Mouse (Mus musculus) hindbrain, embryonic 14.5 days (tissue): ENCODE measurements at regions not wholly inside any gene's neighbourhood (a gene's known extent, or its start where the extent isn't known, plus 50 kb on each side); places are given as distances from the start of the nearest gene placed in this dataset.

Experiments
- ATAC-seq: fragments of 200-750 bp; cut with Nextera tagmentation; 2 replicates; pipeline ENCODE4 v1.8.0; 2017; ENCODE audit warnings: moderate number of reproducible peaks, mild to moderate bottlenecking, moderate TSS enrichment, moderate library complexity; ENCODE audit not compliant: low FRiP score
- DNase-seq: peaks from one replicate; pipeline ENCODE4 v3.0.0-alpha.2; 2015; ENCODE audit warnings: low spot score
- H3K27ac ChIP-seq: fragments of 300-500 bp; sonication (generic); 2 replicates; pipeline ENCODE4 v1.5.1; 2014; ENCODE audit warnings: mild to moderate bottlenecking, moderate library complexity
- H3K27me3 ChIP-seq: fragments of 300-500 bp; sonication (generic); 2 replicates; pipeline ENCODE4 v1.6.1; 2014; ENCODE audit warnings: mild to moderate bottlenecking, low read length, mixed read lengths; ENCODE audit not compliant: control insufficient read depth, insufficient read depth
- H3K36me3 ChIP-seq: fragments of 300-500 bp; sonication (generic); replicated peaks from 2 replicates; pipeline ENCODE4 v1.6.1; 2014; ENCODE audit not compliant: control insufficient read depth, insufficient read depth
- H3K4me1 ChIP-seq: fragments of 300-500 bp; sonication (generic); replicated peaks from 2 replicates; pipeline ENCODE4 v1.6.1; 2014; ENCODE audit warnings: antibody characterized with exemption, low read length, mixed read lengths; ENCODE audit not compliant: control insufficient read depth, insufficient read depth
- H3K4me2 ChIP-seq: fragments of 300-500 bp; sonication (generic); replicated peaks from 2 replicates; pipeline ENCODE4 v1.6.1; 2014; ENCODE audit warnings: mild to moderate bottlenecking, moderate library complexity
- H3K4me3 ChIP-seq: fragments of 300-500 bp; sonication (generic); replicated peaks from 2 replicates; pipeline ENCODE4 v1.5.1; 2014; ENCODE audit warnings: mild to moderate bottlenecking, low read length
- H3K9ac ChIP-seq: fragments of 300-500 bp; sonication (generic); 2 replicates; pipeline ENCODE4 v1.6.1; 2014
- H3K9me3 ChIP-seq: fragments of 300-500 bp; sonication (generic); 2 replicates; pipeline ENCODE4 v1.6.1; 2016; ENCODE audit warnings: low read length; ENCODE audit not compliant: control insufficient read depth
- WGBS: fragments of 180-500 bp; shearing (Covaris S2); extraction: QIAGEN DNeasy Blood & Tissue Kit; methylation state at CpG from one replicate; pipeline ENCODE4 v1.1.7; 2014; 5-methylcytosine and 5-hydroxymethylcytosine counted together

- peak; percentile 58 for DNase-seq
Measured at GRCm38 (mm10) chr12:106128944-106129724, 119.1 kb downstream of the Vrk1 start.

GRCm38 (mm10) chr12:106130071-106130676 lies 120.1 kb downstream of the Vrk1 start:
- Histone ChIP-seq H3K27me3 (no peaks in the 10 kb centered on the region), H3K9ac (0 out of 2 replicates have a peak overlapping the region, but pooled peaks have one; percentile 16), H3K9me3 (no peaks in the 10 kb centered on the region), H3K4me2 (no peak overlapping the region), H3K27ac (peak overlapping the region; percentile 85), H3K4me3 (no peak overlapping the region), H3K36me3 (no peaks in the 10 kb centered on the region), H3K4me1 (peaks cover 23% of the 10 kb centered on the region)
- DNase-seq (no peak), ATAC-seq (peak; percentile 54; the same call in 1 of the 2 replicates)
- WGBS = 61% methylated on average over 11 of the region's 11 CpGs

More at GRCm38 (mm10) chr12:106128944-106129724, 119.1 kb downstream of the Vrk1 start:
- no peaks in the 10 kb centered on the region for H3K36me3 ChIP-seq
- peaks cover 23% of the 10 kb centered on the region for H3K4me1 ChIP-seq
- H3K27ac ChIP-seq = peak overlapping the region; percentile 85
- H3K9ac ChIP-seq = no peak overlapping the region
- ATAC-seq = peak; percentile 61
- H3K9me3 ChIP-seq = no peaks in the 10 kb centered on the region
- WGBS = 54% methylated on average over 23 of the region's 23 CpGs
- H3K4me2 ChIP-seq = no peak overlapping the region
- no peaks in the 10 kb centered on the region for H3K27me3 ChIP-seq
- no peak overlapping the region for H3K4me3 ChIP-seq

GRCm38 (mm10) chr12:106132715-106133114 lies 122.7 kb downstream of the Vrk1 start:
- peaks cover 23% of the 10 kb centered on the region for H3K4me1 ChIP-seq
- no peak overlapping the region for H3K9ac ChIP-seq
- no peaks in the 10 kb centered on the region for H3K27me3 ChIP-seq
- 92% methylated on average over 8 of the region's 8 CpGs for WGBS
- no peaks in the 10 kb centered on the region for H3K9me3 ChIP-seq
- no peak overlapping the region for H3K4me3 ChIP-seq
- H3K4me2 ChIP-seq = no peak overlapping the region
- H3K36me3 ChIP-seq = no peaks in the 10 kb centered on the region
- ATAC-seq = no peak
- no peak overlapping the region for H3K27ac ChIP-seq
- DNase-seq = no peak

GRCm38 (mm10) chr12:106138466-106138865 lies 128.4 kb downstream of the Vrk1 start:
- DNase-seq = no peak
- 85% methylated on average over 15 of the region's 15 CpGs for WGBS

GRCm38 (mm10) chr12:106139491-106139890 lies 129.5 kb downstream of the Vrk1 start:
- WGBS = 46% methylated on average over 11 of the region's 11 CpGs
- Histone ChIP-seq H3K4me1 (peaks cover 13% of the 10 kb centered on the region; the same call in 1 of the 2 replicates), H3K9me3 (no peaks in the 10 kb centered on the region), H3K4me2 (no peak overlapping the region), H3K9ac (no peak overlapping the region), H3K36me3 (no peaks in the 10 kb centered on the region), H3K27me3 (no peaks in the 10 kb centered on the region), H3K27ac (peak overlapping the region; percentile 33), H3K4me3 (no peak overlapping the region)
- ATAC-seq = no peak
- no peak for DNase-seq

More at GRCm38 (mm10) chr12:106138466-106138865, 128.4 kb downstream of the Vrk1 start:
- no peak for ATAC-seq
- Histone ChIP-seq H3K9ac (no peak overlapping the region), H3K4me2 (no peak overlapping the region), H3K27ac (no peak overlapping the region), H3K9me3 (no peaks in the 10 kb centered on the region), H3K27me3 (no peaks in the 10 kb centered on the region), H3K4me3 (no peak overlapping the region), H3K4me1 (peaks cover 13% of the 10 kb centered on the region; the same call in 1 of the 2 replicates), H3K36me3 (no peaks in the 10 kb centered on the region)

GRCm38 (mm10) chr12:106139927-106140326 lies 129.9 kb downstream of the Vrk1 start:
- 64% methylated on average over 5 of the region's 5 CpGs for WGBS
- ATAC-seq = peak; percentile 48; the same call in 1 of the 2 replicates

GRCm38 (mm10) chr12:106140671-106141070 lies 130.6 kb downstream of the Vrk1 start:
- DNase-seq (no peak), ATAC-seq (no peak)
- Histone ChIP-seq H3K9ac (no peak overlapping the region), H3K4me3 (no peak overlapping the region), H3K9me3 (no peaks in the 10 kb centered on the region), H3K27me3 (no peaks in the 10 kb centered on the region), H3K27ac (no peak overlapping the region), H3K36me3 (no peaks in the 10 kb centered on the region), H3K4me2 (no peak overlapping the region), H3K4me1 (peaks cover 13% of the 10 kb centered on the region; the same call in 1 of the 2 replicates)
- WGBS = 63% methylated on average over 8 of the region's 8 CpGs

More at GRCm38 (mm10) chr12:106139927-106140326, 129.9 kb downstream of the Vrk1 start:
- Histone ChIP-seq H3K9ac (no peak overlapping the region), H3K4me1 (peaks cover 13% of the 10 kb centered on the region; the same call in 1 of the 2 replicates), H3K27me3 (no peaks in the 10 kb centered on the region), H3K4me2 (no peak overlapping the region), H3K27ac (peak overlapping the region; percentile 33), H3K9me3 (no peaks in the 10 kb centered on the region), H3K36me3 (no peaks in the 10 kb centered on the region), H3K4me3 (no peak overlapping the region)
- no peak for DNase-seq

GRCm38 (mm10) chr12:106143548-106143947 lies 133.5 kb downstream of the Vrk1 start:
- DNase-seq (no peak), ATAC-seq (no peak)
- Histone ChIP-seq H3K4me2 (no peak overlapping the region), H3K27ac (no peak overlapping the region), H3K27me3 (no peaks in the 10 kb centered on the region), H3K9ac (no peak overlapping the region), H3K9me3 (no peaks in the 10 kb centered on the region), H3K4me3 (no peak overlapping the region), H3K36me3 (no peaks in the 10 kb centered on the region), H3K4me1 (peaks cover 13% of the 10 kb centered on the region; the same call in 1 of the 2 replicates)
- 50% methylated on average over 3 of the region's 3 CpGs for WGBS

GRCm38 (mm10) chr12:106156837-106157236 lies 146.8 kb downstream of the Vrk1 start:
- Histone ChIP-seq H3K4me2 (no peak overlapping the region), H3K27ac (no peak overlapping the region), H3K4me1 (no peaks in the 10 kb centered on the region), H3K4me3 (no peak overlapping the region), H3K27me3 (no peaks in the 10 kb centered on the region), H3K9me3 (no peaks in the 10 kb centered on the region), H3K9ac (no peak overlapping the region), H3K36me3 (no peaks in the 10 kb centered on the region)
- no peak for DNase-seq
- 85% methylated on average over 6 of the region's 6 CpGs for WGBS
- no peak for ATAC-seq
